Mouse (Mus musculus): ENCODE measurements at regions not wholly inside any gene's neighbourhood (a gene's known extent, or its start where the extent isn't known, plus 50 kb on each side); places are given as distances from the start of the nearest gene placed in this dataset.

GRCm38 (mm10) chr1:169416701-169417100 is 114.6 kb downstream of the Nuf2 start:
- TF ChIP-seq POLR2A (IDR thresholded peaks at IDR 0.05; ENCODE audit: extremely low read depth, insufficient read depth, low read length), result no peak
- TF ChIP-seq CTCF (IDR thresholded peaks at IDR 0.05; ENCODE audit: extremely low read depth, insufficient read depth, low read length), result no peak
